ENCODE assay signal across 16 mouse cellular contexts in genomic region chr1:159743744-159744253, GRCm38 (mm10).
"Had no signal": no experiment of that assay in that cellular context is flagged by ENCODE, and none has a peak within 500 bp of the region (broad histone marks: within the 10 kb centered on the region; RNA-seq: fewer than 3 reads in every experiment).

No protein-coding gene starts in this region.

- H3K4me1 ChIP-seq: stomach, embryonic 15.5 days had no signal

- H3K9ac ChIP-seq: kidney, embryonic 15.5 days; limb, embryonic 13.5 days; liver, embryonic 14.5 days; neural tube, embryonic 13.5 days; stomach, embryonic 15.5 days had no signal

- ATAC-seq: midbrain, embryonic 16.5 days had no signal

- H3K4me3 ChIP-seq: kidney, embryonic 15.5 days; limb, embryonic 13.5 days; midbrain, embryonic 10.5 days; neural tube, embryonic 13.5 days; stomach, embryonic 15.5 days had no signal

- H3K9me3 ChIP-seq: kidney, embryonic 15.5 days; limb, embryonic 13.5 days; midbrain, embryonic 10.5 days; neural tube, embryonic 13.5 days; stomach, embryonic 15.5 days had no signal

- H3K27ac ChIP-seq: kidney, embryonic 15.5 days; limb, embryonic 13.5 days; liver, embryonic 14.5 days; midbrain, embryonic 10.5 days; neural tube, embryonic 13.5 days; stomach, embryonic 15.5 days had no signal

- H3K27me3 ChIP-seq: kidney, embryonic 15.5 days; limb, embryonic 13.5 days; neural tube, embryonic 13.5 days; stomach, embryonic 15.5 days had no signal

- H3K36me3 ChIP-seq: kidney, embryonic 15.5 days; limb, embryonic 13.5 days; midbrain, embryonic 10.5 days; neural tube, embryonic 13.5 days; stomach, embryonic 15.5 days had no signal

- H3K4me2 ChIP-seq: kidney, embryonic 15.5 days; limb, embryonic 13.5 days; neural tube, embryonic 13.5 days; stomach, embryonic 15.5 days had no signal

- DNase-seq: kidney, adult 2 months; kidney, postnatal 14 days; layer of hippocampus, adult 9-11 months; layer of hippocampus, postnatal 36 days; lung, adult 18-20 months; retina, postnatal 1 day; right cerebral cortex, postnatal 14 days; thymus, adult 2 months; thymus, postnatal 25 days had no signal
